ENCODE assay signal across 8 mouse cellular contexts in the genomic region with DNA sequence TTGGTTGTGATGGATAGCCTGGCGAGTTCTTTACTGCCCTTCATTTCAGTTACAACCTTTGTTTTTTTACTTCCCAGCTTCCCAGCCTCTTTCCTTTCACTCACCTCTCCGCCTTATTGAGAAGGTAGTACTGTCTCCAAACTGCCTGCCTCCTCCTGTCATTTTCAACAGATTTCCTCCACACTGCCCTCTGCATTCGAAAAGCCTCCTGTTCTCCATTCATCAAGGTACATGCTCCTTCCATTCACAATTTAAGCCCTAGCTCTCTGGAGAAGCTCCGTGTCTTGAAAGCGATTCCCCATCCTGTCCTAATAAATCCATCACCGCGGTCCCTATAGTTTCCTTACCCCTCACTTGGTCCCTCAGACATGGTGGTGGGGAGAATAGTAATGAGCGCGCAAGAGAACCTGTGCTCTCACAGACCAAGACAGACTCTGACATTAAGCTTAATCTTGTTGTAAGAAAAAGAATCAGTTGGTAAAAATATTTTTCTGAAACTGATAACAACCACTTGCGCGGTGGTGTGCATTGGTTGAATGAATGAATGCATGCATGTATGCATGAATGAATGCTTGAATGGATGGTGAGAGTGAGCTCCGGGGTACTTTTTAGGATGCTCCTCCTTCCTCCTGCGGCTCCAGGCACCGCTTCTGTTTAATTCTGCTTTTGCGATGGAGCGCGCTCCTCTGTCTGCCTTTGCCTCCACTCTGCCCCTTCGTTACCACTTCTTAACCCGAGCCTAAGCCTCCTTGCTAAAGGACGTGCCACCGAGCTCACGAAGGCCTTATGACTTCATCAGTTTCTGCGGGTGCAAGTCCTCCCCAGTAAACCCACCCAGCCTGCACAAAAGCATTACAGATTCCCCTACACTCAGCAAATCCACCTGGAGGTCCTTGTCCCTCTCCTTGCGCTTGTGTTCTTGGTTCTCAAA. TPM values are rescaled to one million over a fixed set of nuclear protein-coding genes. Genes with fewer than 3 reads are reported as not detected.
A peak's percentile ranks its signal among the peaks of the same experiment; 100 is the strongest.
DNase-seq lines count a peak whose midpoint lies in the region; ATAC-seq and TF ChIP-seq lines count a peak whose summit lies in the region.

No protein-coding gene starts in this region.

- TF ChIP-seq EP300 in stomach, postnatal 0 days (optimal IDR thresholded peaks at IDR 0.05), result no peak

- H3K9me3 ChIP-seq in heart, embryonic 12.5 days (replicated peaks), result no peaks in the 10 kb centered on the region
- no peaks in the 10 kb centered on the region for H3K9me3 ChIP-seq in forebrain, embryonic 14.5 days (replicated peaks; ENCODE audit: control insufficient read depth, low read length)
- H3K9me3 ChIP-seq in liver, embryonic 13.5 days (replicated peaks), result no peaks in the 10 kb centered on the region
- H3K9me3 ChIP-seq in stomach, postnatal 0 days (ENCODE audit: control insufficient read depth, low read length), result no peaks in the 10 kb centered on the region

- DNase-seq in heart, postnatal 4 days, result no peak
- peak; percentile 21 for DNase-seq in ZHBTc4 (ENCODE audit: low read depth, low spot score)
- DNase-seq in forebrain, embryonic 14.5 days (ENCODE audit: low spot score), result peak; percentile 24
- no peak for DNase-seq in liver, embryonic 13.5 days
- DNase-seq in stomach, postnatal 0 days (ENCODE audit: low spot score), result peak; percentile 13
- DNase-seq in thymus, adult 2 months, result no peak
- DNase-seq in kidney, adult 11 months, result no peak

- peak overlapping the region; percentile 55 for H3K4me3 ChIP-seq in heart, embryonic 12.5 days
- H3K4me3 ChIP-seq in forebrain, embryonic 14.5 days (ENCODE audit: low read depth, low read length), result peak overlapping the region; percentile 42
- H3K4me3 ChIP-seq in liver, embryonic 13.5 days (replicated peaks), result no peak overlapping the region
- peak overlapping the region; percentile 39 for H3K4me3 ChIP-seq in stomach, postnatal 0 days (ENCODE audit: low read depth, low read length)
- H3K4me3 ChIP-seq in thymus, adult 2 months (ENCODE audit: control insufficient read depth, insufficient read depth, low read length), result no peak overlapping the region

- no peak for TF ChIP-seq POLR2A in thymus, adult 2 months (IDR thresholded peaks at IDR 0.05; ENCODE audit: control insufficient read depth, extremely low read depth, insufficient read depth, low read length, poor library complexity)

- H3K4me2 ChIP-seq in heart, embryonic 12.5 days, result peak overlapping the region; percentile 89
- peak overlapping the region; percentile 83 for H3K4me2 ChIP-seq in forebrain, embryonic 14.5 days (ENCODE audit: low read length)
- peak overlapping the region; percentile 43 for H3K4me2 ChIP-seq in liver, embryonic 13.5 days
- peak overlapping the region; percentile 77 for H3K4me2 ChIP-seq in stomach, postnatal 0 days (replicated peaks; ENCODE audit: low read depth)

- 9% methylated on average over 24 of the region's 24 CpGs for WGBS in heart, embryonic 12.5 days
- 3% methylated on average over 24 of the region's 24 CpGs for WGBS in forebrain, embryonic 14.5 days
- 11% methylated on average over 24 of the region's 24 CpGs for WGBS in liver, embryonic 13.5 days (ENCODE audit: insufficient replicate concordance)
- WGBS in stomach, postnatal 0 days, result 8% methylated on average over 24 of the region's 24 CpGs
- 13% methylated on average over 24 of the region's 24 CpGs for WGBS in thymus, adult 2 months

- H3K9ac ChIP-seq in heart, embryonic 12.5 days, result peak overlapping the region; percentile 41
- peak overlapping the region; percentile 60 for H3K9ac ChIP-seq in forebrain, embryonic 14.5 days (ENCODE audit: low read length)
- H3K9ac ChIP-seq in liver, embryonic 13.5 days, result no peak overlapping the region
- 0 out of 2 replicates have a peak overlapping the region, but pooled peaks have one; percentile 27 for H3K9ac ChIP-seq in stomach, postnatal 0 days (ENCODE audit: low read length)

- H3K27ac ChIP-seq in heart, embryonic 12.5 days (ENCODE audit: poor library complexity, severe bottlenecking), result no peak overlapping the region
- H3K27ac ChIP-seq in forebrain, embryonic 14.5 days (ENCODE audit: low read depth, low read length), result no peak overlapping the region
- H3K27ac ChIP-seq in liver, embryonic 13.5 days, result no peak overlapping the region
- H3K27ac ChIP-seq in stomach, postnatal 0 days (replicated peaks), result no peak overlapping the region
- H3K27ac ChIP-seq in thymus, adult 2 months (ENCODE audit: control insufficient read depth, insufficient read depth, low read length), result no peak overlapping the region

- TF ChIP-seq CTCF in stomach, postnatal 0 days (IDR thresholded peaks at IDR 0.05; ENCODE audit: low read depth), result no peak
- no peak for TF ChIP-seq CTCF in thymus, adult 2 months (IDR thresholded peaks at IDR 0.05; ENCODE audit: borderline replicate concordance, control insufficient read depth, extremely low read depth, insufficient read depth, low read length, poor library complexity)

- H3K4me1 ChIP-seq in heart, embryonic 12.5 days (replicated peaks), result peaks cover 13% of the 10 kb centered on the region; the same call in 1 of the 2 replicates
- H3K4me1 ChIP-seq in forebrain, embryonic 14.5 days (ENCODE audit: control insufficient read depth, insufficient read depth, low read length), result peaks cover 4% of the 10 kb centered on the region; the same call in 1 of the 2 replicates
- no peaks in the 10 kb centered on the region for H3K4me1 ChIP-seq in liver, embryonic 13.5 days (replicated peaks)
- H3K4me1 ChIP-seq in stomach, postnatal 0 days (replicated peaks; ENCODE audit: control insufficient read depth, insufficient read depth), result no peaks in the 10 kb centered on the region
- no peaks in the 10 kb centered on the region for H3K4me1 ChIP-seq in thymus, adult 2 months (replicated peaks; ENCODE audit: control insufficient read depth, insufficient read depth, low read length)

- H3K27me3 ChIP-seq in heart, embryonic 12.5 days (replicated peaks), result peaks cover 15% of the 10 kb centered on the region
- no peaks in the 10 kb centered on the region; the same call in 1 of the 2 replicates for H3K27me3 ChIP-seq in forebrain, embryonic 14.5 days (replicated peaks; ENCODE audit: control insufficient read depth, insufficient read depth, low read length)
- peaks cover 28% of the 10 kb centered on the region for H3K27me3 ChIP-seq in liver, embryonic 13.5 days
- no peaks in the 10 kb centered on the region for H3K27me3 ChIP-seq in stomach, postnatal 0 days (ENCODE audit: control insufficient read depth, insufficient read depth, low read length)
- H3K27me3 ChIP-seq in thymus, adult 2 months (ENCODE audit: control insufficient read depth, insufficient read depth, low read length), result no peaks in the 10 kb centered on the region

- no peak for ATAC-seq in heart, embryonic 12.5 days (ENCODE audit: insufficient number of reproducible peaks, low FRiP score)
- peak; percentile 56 for ATAC-seq in forebrain, embryonic 14.5 days
- no peak for ATAC-seq in liver, embryonic 13.5 days (ENCODE audit: low read depth)
- no peak for ATAC-seq in stomach, postnatal 0 days (ENCODE audit: low FRiP score, low TSS enrichment)

- no peaks in the 10 kb centered on the region for H3K36me3 ChIP-seq in heart, embryonic 12.5 days
- H3K36me3 ChIP-seq in forebrain, embryonic 14.5 days (ENCODE audit: control insufficient read depth, insufficient read depth, low read length), result no peaks in the 10 kb centered on the region
- no peaks in the 10 kb centered on the region for H3K36me3 ChIP-seq in liver, embryonic 13.5 days
- H3K36me3 ChIP-seq in stomach, postnatal 0 days (ENCODE audit: control insufficient read depth, insufficient read depth, low read length), result no peaks in the 10 kb centered on the region
- no peaks in the 10 kb centered on the region for H3K36me3 ChIP-seq in thymus, adult 2 months (ENCODE audit: control insufficient read depth, insufficient read depth, low read length)

RNA-seq across cellular contexts. Expression of a gene that starts 1.3 kb away (rescaled TPM):
- 0.24 and 0.41 TPM in 2 replicates for polyA plus RNA-seq in heart, embryonic 12.5 days (2016; fragmentation: Nextera tagmentation; extraction: Ambion mirVana)
- total RNA-seq in heart, postnatal 4 days (2021), result not detected
- polyA plus RNA-seq in forebrain, embryonic 14.5 days (2014; fragmentation: Nextera tagmentation; extraction: Ambion mirVana), result 2.2 and 3.4 TPM in 2 replicates
- 0.05 TPM in 1 of 2 replicates, not detected in the other for polyA plus RNA-seq in liver, embryonic 13.5 days (2015; fragmentation: Nextera tagmentation; extraction: Ambion mirVana)
- 0.04 and 0.08 TPM in 2 replicates for polyA plus RNA-seq in stomach, postnatal 0 days (2015; fragmentation: Nextera tagmentation; extraction: Ambion mirVana)
- polyA plus RNA-seq in thymus, adult 2 months (2012; rRNA removed), result not detected in 2 replicates

Comparison
In these comparisons a context has a peak if more than half of its experiments do, and no peak if none do; other contexts are left out.
1. H3K4me3 ChIP-seq: peak in heart, embryonic 12.5 days (single experiment), forebrain, embryonic 14.5 days (single experiment) and stomach, postnatal 0 days (single experiment); none in liver, embryonic 13.5 days (single experiment) and thymus, adult 2 months (single experiment).
2. DNase-seq: peak in ZHBTc4 (single experiment), forebrain, embryonic 14.5 days (single experiment) and stomach, postnatal 0 days (single experiment); none in heart, postnatal 4 days (single experiment), liver, embryonic 13.5 days (single experiment), thymus, adult 2 months (single experiment) and kidney, adult 11 months (single experiment).
3. Peak in every context shown above with its lines, with median percentiles within 50 percentile points of each other: H3K4me2 ChIP-seq.